Mouse (Mus musculus): ENCODE measurements around the gene Card11. TPM values are rescaled to one million over a fixed set of nuclear protein-coding genes. Genes with fewer than 3 reads are reported as not detected.

Gene Card11
- polyA plus RNA-seq, 1 experiment from 2014 or later, result 0.14 TPM

DNA sequence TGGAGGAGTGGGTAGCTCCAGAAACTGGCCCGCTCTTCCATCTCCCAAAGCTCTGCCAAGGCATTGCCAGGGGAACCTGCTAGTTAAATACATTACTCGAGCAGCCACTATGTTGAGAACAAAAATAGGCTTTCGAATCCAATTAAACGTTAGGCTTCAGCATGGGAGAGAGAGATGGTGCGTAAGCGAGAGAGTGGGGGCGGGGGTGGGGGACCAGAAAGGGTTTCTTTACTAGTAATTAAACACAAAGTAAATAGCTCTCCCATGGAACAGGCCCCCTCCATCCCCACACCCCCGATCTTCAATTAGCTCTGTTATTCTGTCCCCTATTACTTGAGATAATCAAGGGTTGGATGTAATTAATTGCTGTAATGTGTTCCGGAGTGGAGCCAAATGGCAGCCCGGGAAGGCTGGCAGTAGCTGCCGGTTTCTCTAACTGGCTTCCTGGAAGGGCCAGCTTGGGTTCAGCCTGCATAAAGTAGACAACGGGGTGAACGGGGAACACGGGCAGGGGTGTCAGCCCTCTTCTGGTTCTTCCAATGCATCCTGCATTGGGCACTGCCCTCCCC is 59.4 kb downstream of the Card11 start:
- DNase-seq (ENCODE audit: low spot score), result no peak
- H3K9me3 ChIP-seq (ENCODE audit: control insufficient read depth, low read length), result no peaks in the 10 kb centered on the region
- no peaks in the 10 kb centered on the region for H3K36me3 ChIP-seq (ENCODE audit: control insufficient read depth, insufficient read depth, low read length)
- no peak overlapping the region for H3K27ac ChIP-seq (ENCODE audit: low read depth, low read length)
- no peak overlapping the region for H3K4me2 ChIP-seq (replicated peaks; ENCODE audit: low read depth, low read length)
- no peak overlapping the region for H3K9ac ChIP-seq (ENCODE audit: low read depth, low read length)
- H3K4me3 ChIP-seq (ENCODE audit: low read depth, low read length), result no peak overlapping the region
- WGBS, result 83% methylated on average over 14 of the region's 14 CpGs
- H3K4me1 ChIP-seq (replicated peaks; ENCODE audit: control insufficient read depth, insufficient read depth, low read length), result no peaks in the 10 kb centered on the region
- no peaks in the 10 kb centered on the region for H3K27me3 ChIP-seq (ENCODE audit: control insufficient read depth, insufficient read depth, low read length)
- no peak for ATAC-seq (ENCODE audit: low FRiP score)

DNA sequence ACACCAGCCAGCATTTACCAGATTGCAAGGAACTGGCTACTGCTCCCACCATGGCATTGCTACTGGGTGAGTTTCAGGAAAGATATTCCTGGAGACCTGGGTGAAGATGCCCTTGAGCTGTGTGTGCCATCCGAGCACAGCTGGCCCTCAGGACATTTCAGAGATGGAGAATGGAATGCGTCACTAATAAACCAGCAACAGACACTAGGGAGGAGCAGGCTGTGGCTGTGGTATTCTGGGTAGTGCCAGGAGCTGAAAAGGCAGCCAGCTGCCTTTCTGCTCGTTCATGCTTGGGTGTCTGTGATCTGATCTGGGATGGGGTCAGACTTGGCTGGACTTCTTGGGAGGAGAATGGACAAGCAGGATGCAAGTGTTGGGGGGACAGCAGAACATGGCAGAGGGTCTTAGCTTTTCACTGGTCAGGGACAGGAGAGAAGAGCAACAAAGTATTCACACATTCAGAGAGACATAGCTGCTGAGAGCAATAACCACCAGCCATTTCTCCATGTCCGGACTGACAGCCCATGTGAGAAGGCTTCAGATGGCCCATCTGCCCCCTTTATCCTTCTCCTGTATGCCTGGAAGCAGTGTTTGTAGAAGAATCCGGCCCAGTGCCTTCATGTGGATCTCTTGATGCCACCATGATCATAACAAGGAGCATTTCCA is 60.0 kb downstream of the Card11 start:
- 68% methylated on average over 5 of the region's 5 CpGs for WGBS
- ATAC-seq (ENCODE audit: low FRiP score), result no peak

DNA sequence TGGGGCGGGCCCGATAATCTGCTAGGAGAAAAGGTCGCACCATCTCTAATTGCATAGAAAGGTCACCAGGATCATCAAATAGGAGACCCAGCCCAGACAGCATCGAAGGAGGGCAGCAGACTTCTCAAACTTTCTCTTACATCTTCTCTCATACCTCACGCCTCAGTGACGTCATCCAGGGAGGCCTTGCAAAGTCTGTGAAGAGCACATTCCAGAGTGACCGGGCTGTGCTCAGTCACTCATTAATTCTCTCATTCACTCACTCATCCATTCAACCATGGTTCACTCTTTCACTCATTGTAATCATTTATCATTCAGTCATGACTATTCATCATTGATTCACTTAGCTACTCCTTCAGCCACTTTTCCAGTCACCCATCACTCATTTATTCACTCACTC is 63.6 kb downstream of the Card11 start:
- no peaks in the 10 kb centered on the region for H3K27me3 ChIP-seq (ENCODE audit: control insufficient read depth, insufficient read depth, low read length)
- no peak overlapping the region for H3K4me2 ChIP-seq (replicated peaks; ENCODE audit: low read depth, low read length)
- DNase-seq (ENCODE audit: low spot score), result no peak
- no peaks in the 10 kb centered on the region for H3K4me1 ChIP-seq (replicated peaks; ENCODE audit: control insufficient read depth, insufficient read depth, low read length)
- H3K9ac ChIP-seq (ENCODE audit: low read depth, low read length), result no peak overlapping the region
- no peaks in the 10 kb centered on the region for H3K9me3 ChIP-seq (ENCODE audit: control insufficient read depth, low read length)
- 76% methylated on average over 7 of the region's 7 CpGs for whole genome bisulfite sequencing
- H3K4me3 ChIP-seq (ENCODE audit: low read depth, low read length), result no peak overlapping the region
- no peak overlapping the region for H3K27ac ChIP-seq (ENCODE audit: low read depth, low read length)
- H3K36me3 ChIP-seq (ENCODE audit: control insufficient read depth, insufficient read depth, low read length), result no peaks in the 10 kb centered on the region
- ATAC-seq (ENCODE audit: low FRiP score), result no peak

More for the DNA sequence above, 60.0 kb downstream of the Card11 start:
- no peak overlapping the region for H3K27ac ChIP-seq (ENCODE audit: low read depth, low read length)
- H3K27me3 ChIP-seq (ENCODE audit: control insufficient read depth, insufficient read depth, low read length), result no peaks in the 10 kb centered on the region
- H3K36me3 ChIP-seq (ENCODE audit: control insufficient read depth, insufficient read depth, low read length), result no peaks in the 10 kb centered on the region
- H3K4me1 ChIP-seq (replicated peaks; ENCODE audit: control insufficient read depth, insufficient read depth, low read length), result no peaks in the 10 kb centered on the region
- H3K4me3 ChIP-seq (ENCODE audit: low read depth, low read length), result no peak overlapping the region
- H3K4me2 ChIP-seq (replicated peaks; ENCODE audit: low read depth, low read length), result no peak overlapping the region
- no peak for DNase-seq (ENCODE audit: low spot score)
- H3K9ac ChIP-seq (ENCODE audit: low read depth, low read length), result no peak overlapping the region
- no peaks in the 10 kb centered on the region for H3K9me3 ChIP-seq (ENCODE audit: control insufficient read depth, low read length)

- Histone ChIP-seq H3K4me2 (replicated peaks; ENCODE audit: low read depth, low read length) (no peak overlapping the region), H3K9me3 (ENCODE audit: control insufficient read depth, low read length) (no peaks in the 10 kb centered on the region), H3K36me3 (ENCODE audit: control insufficient read depth, insufficient read depth, low read length) (no peaks in the 10 kb centered on the region), H3K27ac (ENCODE audit: low read depth, low read length) (no peak overlapping the region), H3K4me3 (ENCODE audit: low read depth, low read length) (no peak overlapping the region), H3K4me1 (replicated peaks; ENCODE audit: control insufficient read depth, insufficient read depth, low read length) (no peaks in the 10 kb centered on the region), H3K27me3 (ENCODE audit: control insufficient read depth, insufficient read depth, low read length) (no peaks in the 10 kb centered on the region), H3K9ac (ENCODE audit: low read depth, low read length) (no peak overlapping the region)
- no peak for DNase-seq (ENCODE audit: low spot score)
- ATAC-seq (ENCODE audit: low FRiP score), result no peak
- 82% methylated on average over 3 of the region's 3 CpGs for WGBS
Measured at GRCm38 (mm10) chr5:140935848-140936247, 64.5 kb downstream of the Card11 start.

- ATAC-seq (ENCODE audit: low FRiP score), result no peak
- WGBS, result 84% methylated on average over 9 of the region's 9 CpGs
- Histone ChIP-seq H3K4me1 (replicated peaks; ENCODE audit: control insufficient read depth, insufficient read depth, low read length) (no peaks in the 10 kb centered on the region), H3K4me3 (ENCODE audit: low read depth, low read length) (no peak overlapping the region), H3K9ac (ENCODE audit: low read depth, low read length) (no peak overlapping the region), H3K9me3 (ENCODE audit: control insufficient read depth, low read length) (no peaks in the 10 kb centered on the region), H3K4me2 (replicated peaks; ENCODE audit: low read depth, low read length) (no peak overlapping the region), H3K27ac (ENCODE audit: low read depth, low read length) (no peak overlapping the region), H3K27me3 (ENCODE audit: control insufficient read depth, insufficient read depth, low read length) (no peaks in the 10 kb centered on the region), H3K36me3 (ENCODE audit: control insufficient read depth, insufficient read depth, low read length) (no peaks in the 10 kb centered on the region)
- DNase-seq (ENCODE audit: low spot score), result no peak
Measured at GRCm38 (mm10) chr5:140934639-140935315, 65.6 kb downstream of the Card11 start.

DNA sequence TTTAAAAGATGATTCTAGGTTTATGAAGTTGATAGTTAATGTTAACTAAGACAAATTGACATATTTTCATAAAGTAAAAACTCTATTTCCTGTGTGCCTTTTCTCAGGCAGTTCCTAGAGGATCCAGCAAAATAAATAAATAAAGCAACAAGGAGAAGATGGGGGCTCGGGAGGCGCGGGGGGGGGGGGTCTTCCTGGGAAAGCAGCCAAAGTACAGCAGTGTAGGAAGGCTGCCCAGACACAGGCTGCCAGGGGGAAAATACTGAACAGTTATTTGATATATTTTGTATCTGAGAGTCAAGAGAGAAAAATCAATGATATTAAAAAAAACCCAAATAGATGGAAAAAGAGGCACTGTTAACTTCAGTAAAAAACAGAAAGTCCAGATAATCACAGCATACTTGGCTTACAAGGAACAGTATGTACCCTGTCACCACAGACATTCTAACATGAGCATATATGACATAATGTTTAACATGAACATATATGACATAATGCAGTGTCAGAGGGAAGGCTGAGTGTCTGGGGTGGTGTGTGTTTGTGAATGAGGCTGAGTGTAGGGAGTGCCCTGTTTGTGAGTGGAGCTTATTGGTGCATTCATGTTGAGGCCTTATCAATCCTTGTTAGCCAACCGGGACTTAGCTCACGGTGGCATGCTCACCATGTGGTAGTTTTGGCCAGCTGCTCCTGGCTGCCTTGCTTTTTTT is 68.7 kb downstream of the Card11 start:
- Histone ChIP-seq H3K27me3 (ENCODE audit: control insufficient read depth, insufficient read depth, low read length) (no peaks in the 10 kb centered on the region), H3K4me2 (replicated peaks; ENCODE audit: low read depth, low read length) (no peak overlapping the region), H3K9ac (ENCODE audit: low read depth, low read length) (no peak overlapping the region), H3K4me3 (ENCODE audit: low read depth, low read length) (no peak overlapping the region), H3K27ac (ENCODE audit: low read depth, low read length) (no peak overlapping the region), H3K9me3 (ENCODE audit: control insufficient read depth, low read length) (no peaks in the 10 kb centered on the region), H3K36me3 (ENCODE audit: control insufficient read depth, insufficient read depth, low read length) (no peaks in the 10 kb centered on the region), H3K4me1 (replicated peaks; ENCODE audit: control insufficient read depth, insufficient read depth, low read length) (no peaks in the 10 kb centered on the region)
- ATAC-seq (ENCODE audit: low FRiP score), result no peak
- DNase-seq (ENCODE audit: low spot score), result no peak
- WGBS, result 74% methylated on average over 5 of the region's 5 CpGs

DNA sequence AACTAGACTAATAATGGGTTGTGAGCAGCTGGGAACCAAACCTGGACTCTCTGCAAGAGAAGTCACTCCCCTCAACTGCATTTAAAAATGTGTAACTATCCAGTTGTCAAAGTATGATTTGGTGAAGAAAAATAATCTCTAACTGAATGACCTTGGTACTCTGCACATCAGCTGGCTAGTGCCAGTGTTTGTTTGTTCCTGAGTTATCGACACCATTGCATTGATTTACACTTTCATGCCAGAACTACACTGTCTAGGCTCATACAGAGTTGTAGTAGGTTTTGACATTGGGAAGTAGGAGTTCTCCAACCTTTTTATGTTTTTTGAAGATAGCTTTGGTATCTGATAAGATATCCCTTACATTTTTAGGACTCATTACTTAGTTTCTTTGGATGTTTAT is 81.9 kb downstream of the Card11 start:
- DNase-seq (ENCODE audit: low spot score), result no peak
- Histone ChIP-seq H3K36me3 (ENCODE audit: control insufficient read depth, insufficient read depth, low read length) (no peaks in the 10 kb centered on the region), H3K9ac (ENCODE audit: low read depth, low read length) (no peak overlapping the region), H3K9me3 (ENCODE audit: control insufficient read depth, low read length) (0 out of 2 replicates have a peak, but pooled peaks cover 3% of the 10 kb centered on the region), H3K4me2 (replicated peaks; ENCODE audit: low read depth, low read length) (no peak overlapping the region), H3K4me3 (ENCODE audit: low read depth, low read length) (no peak overlapping the region), H3K4me1 (replicated peaks; ENCODE audit: control insufficient read depth, insufficient read depth, low read length) (no peaks in the 10 kb centered on the region), H3K27ac (ENCODE audit: low read depth, low read length) (no peak overlapping the region), H3K27me3 (ENCODE audit: control insufficient read depth, insufficient read depth, low read length) (no peaks in the 10 kb centered on the region)
- ATAC-seq (ENCODE audit: low FRiP score), result no peak
- WGBS, result 93% methylated on average over 1 of the region's 1 CpGs

- Histone ChIP-seq H3K9me3 (ENCODE audit: control insufficient read depth, low read length) (0 out of 2 replicates have a peak, but pooled peaks cover 3% of the 10 kb centered on the region), H3K27me3 (ENCODE audit: control insufficient read depth, insufficient read depth, low read length) (no peaks in the 10 kb centered on the region), H3K4me3 (ENCODE audit: low read depth, low read length) (no peak overlapping the region), H3K4me2 (replicated peaks; ENCODE audit: low read depth, low read length) (no peak overlapping the region), H3K27ac (ENCODE audit: low read depth, low read length) (no peak overlapping the region), H3K9ac (ENCODE audit: low read depth, low read length) (no peak overlapping the region), H3K36me3 (ENCODE audit: control insufficient read depth, insufficient read depth, low read length) (no peaks in the 10 kb centered on the region), H3K4me1 (replicated peaks; ENCODE audit: control insufficient read depth, insufficient read depth, low read length) (no peaks in the 10 kb centered on the region)
- no peak for DNase-seq (ENCODE audit: low spot score)
- WGBS, result 100% methylated on average over 1 of the region's 1 CpGs
- ATAC-seq (ENCODE audit: low FRiP score), result no peak
Measured at GRCm38 (mm10) chr5:140917807-140918206, 82.6 kb downstream of the Card11 start.
